Mouse (Mus musculus) left cerebral cortex, adult 9 months (tissue): ENCODE results near the gene Calm2.
A peak's percentile ranks its signal among the peaks of the same experiment; 100 is the strongest.

Source experiments
- DNase-seq, 2 experiments: peaks; one replicate each; pipeline ENCODE4 v3.0.0; 2022; ENCODE audit warnings: low spot score in 2 of 2

Calm2 gene

DNA sequence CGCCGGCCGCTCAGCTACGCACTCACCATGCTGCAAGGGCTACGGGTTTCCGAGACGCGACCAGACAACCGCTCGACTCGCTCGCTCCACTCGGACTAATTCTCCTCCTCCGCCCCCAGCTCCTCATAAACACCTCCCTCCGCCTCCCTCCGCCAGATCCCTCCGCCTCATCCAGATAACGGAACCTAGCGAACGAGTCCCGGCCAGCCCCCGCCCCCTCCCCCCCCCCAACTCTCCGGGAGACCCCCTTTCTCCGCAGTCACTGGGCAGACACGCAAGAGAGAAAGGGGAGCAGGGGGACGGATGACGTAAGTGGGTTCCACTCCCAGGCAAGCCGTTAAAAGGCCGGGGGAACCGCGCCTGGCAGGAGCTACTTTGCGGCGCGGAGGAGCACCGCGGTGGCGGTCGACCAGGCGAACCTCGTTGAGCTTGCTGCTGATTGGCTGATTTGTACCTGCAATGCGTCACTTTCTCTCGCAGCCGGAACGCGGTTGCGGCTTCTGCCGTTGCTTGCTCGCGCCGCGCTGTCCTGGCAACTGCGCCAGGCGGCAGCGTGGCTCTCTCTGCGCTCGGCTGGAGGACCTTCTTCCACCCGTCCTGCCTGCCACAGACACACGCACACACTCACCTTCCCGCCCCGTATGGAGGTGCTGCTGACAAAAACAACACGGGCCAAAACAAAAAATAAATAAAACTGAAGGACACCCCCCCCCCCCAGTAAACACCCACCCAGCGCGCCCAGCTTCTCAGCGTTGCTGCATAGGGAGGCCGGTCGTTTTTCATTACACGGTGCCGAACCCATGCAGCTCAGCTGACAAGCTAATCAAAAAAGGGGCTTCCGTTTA is at the start of gene Calm2:
Gene Calm2 (minus strand): TSS at position 169 of the 845 bp plus-strand sequence.
- DNase-seq, result peak; percentile 90 to 98

DNA sequence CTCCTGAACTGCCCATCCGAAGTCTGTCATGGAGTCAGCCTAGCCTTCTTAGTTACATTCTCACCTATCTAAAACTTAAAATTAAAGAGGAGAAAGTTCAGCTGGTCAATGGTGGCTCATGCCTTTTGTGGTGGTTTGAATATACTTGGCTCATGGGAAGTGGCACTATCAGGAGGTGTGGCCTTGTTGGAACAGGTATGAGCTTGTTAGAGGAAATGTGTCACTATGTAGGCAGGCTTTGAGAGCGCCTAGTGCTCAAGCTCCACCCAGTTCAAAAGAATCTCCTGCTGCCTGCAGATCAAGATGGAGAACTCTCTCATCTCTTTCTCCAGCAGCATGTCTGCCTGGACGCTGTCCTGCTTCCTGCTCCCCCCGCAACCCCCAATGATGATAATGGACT is 48.8 kb upstream of the Calm2 start:
- DNase-seq, result no peak

GRCm38 (mm10) chr17:87494310-87494709 is 47.6 kb upstream of the Calm2 start:
- no peak for DNase-seq

DNA sequence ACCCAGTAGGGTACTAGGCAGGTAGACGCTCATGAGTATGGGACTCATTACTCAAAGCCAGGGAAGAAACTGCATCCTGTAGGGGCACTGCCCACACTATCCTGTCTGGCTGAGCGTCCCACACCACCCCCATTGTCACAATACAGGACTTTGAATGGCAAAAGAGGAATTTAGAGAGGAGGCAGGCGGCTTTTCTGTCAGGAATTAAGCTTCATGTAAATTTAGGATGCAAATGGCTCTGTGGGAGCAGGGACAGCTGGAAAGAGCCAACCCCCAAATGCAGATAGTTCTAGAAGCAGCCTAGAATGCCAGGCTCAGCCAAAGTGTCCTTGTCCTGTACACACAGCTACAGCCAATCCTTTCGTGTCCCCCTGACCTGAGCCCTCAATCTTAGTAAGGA is 45.6 kb upstream of the Calm2 start:
- DNase-seq, result peak in 1 of 2 experiments; percentile 62

GRCm38 (mm10) chr17:87490295-87490694 is 43.6 kb upstream of the Calm2 start:
- DNase-seq, result no peak

- no peak for DNase-seq
Measured at GRCm38 (mm10) chr17:87485751-87486150, 39.0 kb upstream of the Calm2 start.

DNA sequence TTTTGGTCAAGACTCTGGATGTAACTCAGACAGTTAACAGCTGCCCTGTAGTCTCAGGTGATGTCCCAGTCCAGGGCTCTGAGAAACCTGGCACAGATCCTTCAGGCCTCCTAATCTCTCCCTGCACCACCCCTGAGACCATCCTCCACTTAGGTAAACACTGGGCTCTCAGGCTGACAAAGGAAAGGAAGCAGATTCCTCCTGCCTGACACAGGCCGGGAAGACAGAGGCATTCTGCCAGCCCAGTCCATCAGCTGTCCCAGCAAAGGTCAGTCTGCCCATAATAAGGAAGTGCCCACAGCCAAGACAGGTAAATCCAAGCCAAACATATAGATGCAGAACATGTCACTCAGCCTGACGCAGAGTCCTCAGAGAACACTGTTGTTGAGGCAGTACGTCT is 36.1 kb upstream of the Calm2 start:
- no peak for DNase-seq

GRCm38 (mm10) chr17:87478569-87478968 is 31.8 kb upstream of the Calm2 start:
- no peak for DNase-seq

DNA sequence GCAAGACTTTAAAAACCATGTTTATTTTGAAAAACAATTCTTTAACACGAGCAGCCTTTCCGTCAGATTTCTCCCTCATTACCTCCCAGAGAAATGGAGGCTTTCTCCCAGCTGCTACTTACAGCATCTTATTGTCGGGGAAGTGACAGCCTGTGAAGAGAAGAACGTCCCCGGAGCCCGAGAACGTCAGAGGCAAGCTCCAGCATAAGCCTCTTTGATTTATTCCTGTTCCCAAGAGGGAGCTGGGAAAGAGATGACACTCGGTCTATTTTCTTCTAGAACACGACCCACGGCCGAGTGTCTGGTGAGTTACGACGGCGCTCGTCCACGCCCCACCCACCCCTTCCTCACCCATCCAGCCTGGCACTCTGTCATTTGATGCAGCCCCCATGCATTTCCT is 30.9 kb upstream of the Calm2 start:
- DNase-seq, result no peak

- no peak for DNase-seq
Measured at GRCm38 (mm10) chr17:87475356-87475755, 28.6 kb upstream of the Calm2 start.

DNA sequence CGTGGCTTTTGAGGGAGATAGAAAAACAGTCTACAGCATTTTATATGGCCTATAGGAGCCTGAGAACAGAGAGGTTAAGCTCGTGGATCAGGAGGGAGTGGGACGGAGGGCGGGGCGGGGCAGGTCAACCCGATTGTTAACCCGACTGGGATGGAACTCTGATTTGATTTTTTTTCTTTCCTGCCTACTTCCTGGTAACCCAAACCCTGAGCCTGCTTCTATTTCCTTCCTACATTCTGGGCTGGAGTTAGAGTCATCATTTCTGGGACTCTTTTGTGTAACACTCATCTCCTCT is 27.7 kb upstream of the Calm2 start:
- DNase-seq, result no peak

GRCm38 (mm10) chr17:87473736-87474500 is 27.2 kb upstream of the Calm2 start:
- peak in 1 of 2 experiments; percentile 71 for DNase-seq

- no peak for DNase-seq
Measured at GRCm38 (mm10) chr17:87473441-87473735, 26.7 kb upstream of the Calm2 start.

- no peak for DNase-seq
Measured at GRCm38 (mm10) chr17:87472879-87473278, 26.1 kb upstream of the Calm2 start.

- no peak for DNase-seq
Measured at GRCm38 (mm10) chr17:87471661-87472060, 24.9 kb upstream of the Calm2 start.

GRCm38 (mm10) chr17:87470797-87471196 is 24.1 kb upstream of the Calm2 start:
- DNase-seq, result no peak

DNA sequence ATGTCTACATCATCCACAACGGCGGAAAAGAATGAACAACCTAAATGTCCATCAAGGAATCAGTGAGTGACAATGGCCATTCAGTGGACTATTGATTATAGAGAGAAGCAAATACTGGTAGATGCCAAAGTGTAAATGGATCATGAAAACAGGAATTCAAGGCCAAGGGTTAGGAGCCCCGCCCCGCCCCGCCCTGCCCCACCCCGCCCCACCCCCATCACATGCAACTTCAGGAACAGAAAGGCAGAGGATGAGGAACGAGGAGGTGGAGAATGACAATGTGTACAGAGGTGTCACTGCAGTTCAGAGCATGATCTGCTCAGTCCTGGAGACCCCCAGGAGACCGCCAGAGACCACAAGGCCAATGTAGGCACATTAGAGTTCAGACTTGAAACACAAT is 23.5 kb upstream of the Calm2 start:
- no peak for DNase-seq

GRCm38 (mm10) chr17:87469428-87469827 is 22.7 kb upstream of the Calm2 start:
- no peak for DNase-seq

DNA sequence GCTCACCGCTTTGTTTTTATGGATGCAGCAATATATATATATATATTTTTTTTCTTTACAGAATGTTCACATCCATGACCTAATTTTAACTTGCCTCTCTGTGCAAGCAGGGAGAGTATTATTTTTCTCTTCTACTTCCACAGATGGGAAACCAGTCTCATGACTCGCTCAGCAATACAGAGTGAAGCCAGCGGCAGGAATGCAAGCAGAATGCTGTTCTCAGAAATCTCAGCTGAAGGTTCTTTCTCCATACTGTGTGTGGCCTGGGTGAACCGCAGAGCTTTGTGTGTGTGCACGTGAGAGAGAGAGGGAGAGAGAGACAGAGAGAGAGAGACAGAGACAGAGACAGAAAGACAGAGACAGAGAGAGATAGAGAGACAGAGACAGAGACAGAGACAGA is 21.9 kb upstream of the Calm2 start:
- peak in 1 of 2 experiments; percentile 35 for DNase-seq

DNA sequence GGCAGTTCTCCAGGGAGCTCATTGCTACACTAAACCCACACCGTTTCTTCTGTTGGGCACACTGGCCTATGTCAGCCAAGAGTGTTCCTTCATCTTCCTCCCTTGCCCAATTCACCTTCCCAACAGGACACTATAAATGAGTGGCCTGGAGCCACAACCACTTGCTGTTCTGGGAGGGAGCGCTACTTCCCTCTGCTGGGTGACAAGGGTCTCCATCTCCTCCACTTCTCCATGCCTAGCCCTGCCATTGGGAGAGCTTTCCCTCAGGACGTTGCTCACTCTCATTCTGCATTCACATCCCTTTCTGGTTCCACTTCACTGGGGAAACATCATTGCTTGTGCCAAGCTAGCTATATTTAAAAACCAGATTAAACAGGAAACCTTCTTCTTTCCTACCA is 14.8 kb upstream of the Calm2 start:
- DNase-seq, result no peak

DNA sequence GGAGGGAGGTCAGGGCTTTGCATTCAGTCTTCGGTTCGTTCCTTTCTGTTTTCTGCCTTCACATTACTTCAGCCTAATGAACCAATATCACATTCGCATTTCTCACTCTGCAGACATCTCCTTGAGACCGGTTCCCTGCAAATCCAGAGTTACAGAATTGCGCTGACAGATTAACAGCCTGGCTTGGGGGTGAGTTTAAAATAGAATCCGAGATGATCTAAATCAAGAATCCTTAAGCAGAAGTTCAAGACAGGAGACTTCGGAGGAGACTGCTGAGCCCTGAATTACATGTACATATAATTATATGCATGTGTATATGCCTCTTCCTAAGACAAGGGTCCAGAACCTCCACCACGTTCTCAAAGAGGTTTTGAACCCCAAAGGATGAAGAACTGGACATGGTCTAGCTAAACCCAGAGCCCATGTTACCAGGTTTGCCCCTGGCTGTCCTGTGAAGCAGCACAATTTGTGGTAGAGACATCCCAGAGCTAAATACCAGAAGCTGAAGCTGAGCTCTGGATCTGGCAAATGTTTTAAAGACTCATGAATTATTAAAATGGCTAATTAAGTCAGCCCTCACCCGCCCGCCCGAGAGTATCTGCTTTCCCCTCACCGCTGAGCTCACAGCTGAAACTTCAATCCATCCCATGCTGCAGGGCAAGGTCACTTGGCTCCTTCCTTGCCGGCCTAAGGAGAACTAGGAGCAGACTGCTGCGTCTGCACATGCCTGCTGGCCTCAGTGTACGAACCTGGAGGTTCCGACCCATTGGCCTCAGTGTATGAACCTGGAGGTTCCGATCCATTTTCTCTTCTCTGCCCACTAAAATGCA is 14.1 kb upstream of the Calm2 start:
- no peak for DNase-seq
